Mouse (Mus musculus): ENCODE measurements around the gene Zdhhc22.

DNA sequence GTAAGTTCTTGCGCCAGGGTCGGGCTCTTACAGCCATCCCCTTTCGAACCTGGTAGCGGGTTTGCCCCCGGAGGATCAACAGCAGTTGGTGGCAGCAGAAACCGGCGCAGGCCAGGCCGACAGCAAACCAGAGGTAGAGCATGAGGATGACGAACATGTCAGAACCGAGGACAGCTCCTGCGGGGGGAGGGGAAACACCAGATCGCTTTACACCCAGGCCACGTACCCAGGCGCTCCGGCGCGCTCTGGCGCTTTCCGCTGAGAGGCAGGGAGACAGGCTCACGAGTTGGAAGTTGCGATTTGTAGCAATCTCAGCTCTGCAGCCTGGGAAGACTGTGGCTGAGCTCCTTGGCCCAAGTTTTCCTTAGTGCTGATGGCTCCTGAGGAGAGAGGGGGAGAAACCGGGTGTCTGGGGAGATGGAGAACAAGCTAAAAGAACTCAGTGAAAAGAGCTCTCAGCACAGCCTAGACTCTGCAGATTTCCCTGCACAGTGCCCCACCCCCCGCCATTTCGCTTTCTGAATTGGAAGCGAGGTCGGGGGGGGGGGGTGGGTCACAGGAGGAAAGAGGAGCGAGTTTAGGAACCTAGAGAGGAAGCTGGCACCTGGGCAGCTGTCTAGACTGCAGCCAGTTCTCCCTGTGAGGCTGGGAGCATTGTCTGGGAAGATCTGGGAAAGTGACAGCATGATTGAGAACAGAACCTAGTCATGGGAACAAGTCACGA lies 6.6 kb downstream of the Zdhhc22 start:
- TF ChIP-seq POLR2A (IDR thresholded peaks at IDR 0.05; ENCODE audit: control insufficient read depth, low read depth, low read length) (no peak), CTCF (IDR thresholded peaks at IDR 0.05; ENCODE audit: control insufficient read depth, insufficient read depth, insufficient replicate concordance, low read depth, low read length) (no peak)
